8 mouse cellular contexts compared by ENCODE assay signal in genomic region chr12:98900341-98900880, GRCm38 (mm10). TPM values are rescaled to one million over a fixed set of nuclear protein-coding genes. Genes with fewer than 3 reads are reported as not detected.
DNase-seq lines count a peak whose midpoint lies in the region; ATAC-seq lines count a peak whose summit lies in the region.

No protein-coding gene starts in this region.

- WGBS in hindbrain, embryonic 12.5 days: 2% methylated on average over 31 of the region's 31 CpGs
- WGBS in liver, embryonic 15.5 days (ENCODE audit: insufficient replicate concordance): 2% methylated on average over 31 of the region's 31 CpGs
- WGBS in neural tube, embryonic 13.5 days: 2% methylated on average over 31 of the region's 31 CpGs

- peaks cover 11% of the 10 kb centered on the region for H3K4me1 ChIP-seq in erythroblast, embryonic 14.5 days (ENCODE audit: control insufficient read depth)
- H3K4me1 ChIP-seq in hindbrain, embryonic 12.5 days: peaks cover 11% of the 10 kb centered on the region
- peaks cover 9% of the 10 kb centered on the region; the same call in 1 of the 2 replicates for H3K4me1 ChIP-seq in liver, embryonic 15.5 days (replicated peaks)
- H3K4me1 ChIP-seq in neural tube, embryonic 13.5 days (replicated peaks): peaks cover 19% of the 10 kb centered on the region

- H3K9me3 ChIP-seq in erythroblast, embryonic 14.5 days (ENCODE audit: control insufficient read depth, low read length): no peaks in the 10 kb centered on the region
- no peaks in the 10 kb centered on the region for H3K9me3 ChIP-seq in hindbrain, embryonic 12.5 days (replicated peaks)
- no peaks in the 10 kb centered on the region for H3K9me3 ChIP-seq in liver, embryonic 15.5 days (replicated peaks)
- H3K9me3 ChIP-seq in neural tube, embryonic 13.5 days: no peaks in the 10 kb centered on the region

- H3K9ac ChIP-seq in hindbrain, embryonic 12.5 days: peak overlapping the region; percentile 76
- H3K9ac ChIP-seq in liver, embryonic 15.5 days: no peak overlapping the region
- peak overlapping the region; percentile 81 for H3K9ac ChIP-seq in neural tube, embryonic 13.5 days

- peak overlapping the region; percentile 64 for H3K4me2 ChIP-seq in hindbrain, embryonic 12.5 days (replicated peaks)
- H3K4me2 ChIP-seq in liver, embryonic 15.5 days: peak overlapping the region; percentile 94
- peak overlapping the region; percentile 76 for H3K4me2 ChIP-seq in neural tube, embryonic 13.5 days

- no peak for ATAC-seq in erythroblast, adult 5-6 weeks (replicated peaks; ENCODE audit: low FRiP score, poor library complexity, severe bottlenecking)
- ATAC-seq in common myeloid progenitor, adult 5-6 weeks (replicated peaks; ENCODE audit: low read depth, poor library complexity, severe bottlenecking): peak; percentile 22
- no peak for ATAC-seq in hindbrain, embryonic 12.5 days (ENCODE audit: low FRiP score)
- ATAC-seq in liver, embryonic 15.5 days (ENCODE audit: insufficient read depth): no peak
- peak; percentile 38 for ATAC-seq in neural tube, embryonic 13.5 days (ENCODE audit: low read depth)

- peak overlapping the region; percentile 85 for H3K27ac ChIP-seq in hindbrain, embryonic 12.5 days
- H3K27ac ChIP-seq in liver, embryonic 15.5 days (replicated peaks): no peak overlapping the region
- peak overlapping the region; percentile 84; the same call in 1 of the 2 replicates for H3K27ac ChIP-seq in neural tube, embryonic 13.5 days (replicated peaks)

- H3K4me3 ChIP-seq in erythroblast, embryonic 14.5 days (replicated peaks): peak overlapping the region; percentile 71
- H3K4me3 ChIP-seq in hindbrain, embryonic 12.5 days: peak overlapping the region; percentile 93
- H3K4me3 ChIP-seq in liver, embryonic 15.5 days (replicated peaks): peak overlapping the region; percentile 66
- H3K4me3 ChIP-seq in neural tube, embryonic 13.5 days: peak overlapping the region; percentile 82

- DNase-seq in A20 (ENCODE audit: low read depth, low spot score): peak; percentile 84
- no peak for DNase-seq in urinary bladder, adult 18-20 months (ENCODE audit: low spot score in 2 of 2)

- peaks cover 26% of the 10 kb centered on the region for H3K27me3 ChIP-seq in erythroblast, embryonic 14.5 days (ENCODE audit: control insufficient read depth)
- no peaks in the 10 kb centered on the region for H3K27me3 ChIP-seq in hindbrain, embryonic 12.5 days
- peaks cover 27% of the 10 kb centered on the region for H3K27me3 ChIP-seq in liver, embryonic 15.5 days
- H3K27me3 ChIP-seq in neural tube, embryonic 13.5 days: peaks cover 8% of the 10 kb centered on the region; the same call in 1 of the 2 replicates

- H3K36me3 ChIP-seq in erythroblast, embryonic 14.5 days (ENCODE audit: control insufficient read depth): no peaks in the 10 kb centered on the region
- H3K36me3 ChIP-seq in hindbrain, embryonic 12.5 days: no peaks in the 10 kb centered on the region
- H3K36me3 ChIP-seq in liver, embryonic 15.5 days (replicated peaks): no peaks in the 10 kb centered on the region
- no peaks in the 10 kb centered on the region for H3K36me3 ChIP-seq in neural tube, embryonic 13.5 days

RNA-seq across cellular contexts. Expression of gene Eml5, which starts 0.9 kb away (rescaled TPM):
- 0.03 TPM in 1 of 2 replicates, not detected in the other for polyA plus RNA-seq in erythroblast, embryonic 14.5 days (2012)
- total RNA-seq in erythroblast, adult 5-6 weeks (2015; ENCODE audit: low replicate concordance): 1.3 and 2.5 TPM in 2 replicates
- total RNA-seq in erythroblast, adult 5-6 weeks (2017; ENCODE audit: low replicate concordance): 2.6 and 6.0 TPM in 2 replicates
- total RNA-seq in common myeloid progenitor, adult 5-6 weeks (2017): 6.6 and 8.8 TPM in 2 replicates
- polyA plus RNA-seq in hindbrain, embryonic 12.5 days (2016; fragmentation: Nextera tagmentation; extraction: Ambion mirVana): 19.6 and 23.6 TPM in 2 replicates
- polyA plus RNA-seq in liver, embryonic 15.5 days (2015; fragmentation: Nextera tagmentation; extraction: Ambion mirVana): 0.41 and 0.55 TPM in 2 replicates
- polyA plus RNA-seq in neural tube, embryonic 13.5 days (2015; fragmentation: Nextera tagmentation; extraction: Ambion mirVana): 13.9 and 14.4 TPM in 2 replicates

RNA-seq across cellular contexts. Expression of gene Ttc8, which starts 20.0 kb away (rescaled TPM):
- polyA plus RNA-seq in erythroblast, embryonic 14.5 days (2012): not detected in 2 replicates
- 2.1 TPM in 1 of 2 replicates, not detected in the other for total RNA-seq in erythroblast, adult 5-6 weeks (2015; ENCODE audit: low replicate concordance)
- 0.34 and 2.2 TPM in 2 replicates for total RNA-seq in erythroblast, adult 5-6 weeks (2017; ENCODE audit: low replicate concordance)
- 10.4 and 11.6 TPM in 2 replicates for total RNA-seq in common myeloid progenitor, adult 5-6 weeks (2017)
- 39.0 and 40.2 TPM in 2 replicates for polyA plus RNA-seq in hindbrain, embryonic 12.5 days (2016; fragmentation: Nextera tagmentation; extraction: Ambion mirVana)
- 2.4 and 2.8 TPM in 2 replicates for polyA plus RNA-seq in liver, embryonic 15.5 days (2015; fragmentation: Nextera tagmentation; extraction: Ambion mirVana)
- polyA plus RNA-seq in neural tube, embryonic 13.5 days (2015; fragmentation: Nextera tagmentation; extraction: Ambion mirVana): 30.4 and 31.6 TPM in 2 replicates

Comparison
In these comparisons a context has a peak if more than half of its experiments do, and no peak if none do; other contexts are left out.
1. ATAC-seq: peak in common myeloid progenitor, adult 5-6 weeks (single experiment) and neural tube, embryonic 13.5 days (single experiment); none in erythroblast, adult 5-6 weeks (single experiment), hindbrain, embryonic 12.5 days (single experiment) and liver, embryonic 15.5 days (single experiment).
2. Peak in every context shown above with its lines, with median percentiles within 50 percentile points of each other: H3K4me3 ChIP-seq and H3K4me2 ChIP-seq.